ENCODE assay signal across 8 mouse cellular contexts in the genomic region with DNA sequence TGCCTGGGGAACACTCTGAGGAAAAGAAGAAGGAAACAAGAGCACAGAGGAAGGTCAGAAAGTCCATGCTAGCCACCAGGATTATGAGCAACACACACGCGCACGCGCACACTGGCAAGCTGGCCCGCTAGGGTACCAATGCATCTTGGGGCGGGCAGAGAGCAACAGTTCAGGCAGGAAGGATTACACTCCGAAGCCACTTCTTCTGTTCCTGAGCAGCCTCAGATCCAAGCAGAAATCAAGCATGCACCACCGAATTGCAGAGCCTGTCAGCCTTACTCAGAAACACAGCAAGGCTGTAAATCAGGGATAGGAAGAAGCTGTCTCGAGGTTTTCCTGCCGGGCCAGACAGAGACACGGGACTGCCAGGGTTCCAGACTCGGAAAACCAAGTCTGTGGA.
A peak's percentile ranks its signal among the peaks of the same experiment; 100 is the strongest.
DNase-seq lines count a peak whose midpoint lies in the region; ATAC-seq lines count a peak whose summit lies in the region.

No protein-coding gene starts in this region.

- no peak for DNase-seq in frontal cortex, postnatal 14 days (ENCODE audit: low spot score in 2 of 2)
- DNase-seq in urinary bladder, postnatal 36 days (ENCODE audit: low spot score in 2 of 2), result peak; percentile 14 to 31
- DNase-seq in urinary bladder, postnatal 10 days (ENCODE audit: low spot score), result no peak
- peak; percentile 57 to 67 for DNase-seq in kidney, postnatal 36 days
- DNase-seq in right cerebral cortex, postnatal 4 days, result no peak
- DNase-seq in right cerebral cortex, postnatal 25 days, result no peak
- DNase-seq in T-cell, adult 2 months (ENCODE audit: low spot score), result no peak

- ATAC-seq in frontal cortex, adult (ENCODE audit: low TSS enrichment), result peak; percentile 40

Comparison
In these comparisons a context has a peak if more than half of its experiments do, and no peak if none do; other contexts are left out.
1. DNase-seq: peak in urinary bladder, postnatal 36 days (2 of 2) and kidney, postnatal 36 days (2 of 2); none in frontal cortex, postnatal 14 days (0 of 2), urinary bladder, postnatal 10 days (single experiment), right cerebral cortex, postnatal 4 days (single experiment), right cerebral cortex, postnatal 25 days (single experiment) and T-cell, adult 2 months (single experiment).